Mouse (Mus musculus): ENCODE measurements around the gene Cct8. TPM values are rescaled to one million over a fixed set of nuclear protein-coding genes. Genes with fewer than 3 reads are reported as not detected.

Gene Cct8
- polyA plus RNA-seq, 1 experiment from 2014 or later, result 492 TPM

- Histone ChIP-seq H3K4me3 (no peak overlapping the region), H3K9ac (no peak overlapping the region), H3K27me3 (no peaks in the 10 kb centered on the region), H3K9me3 (no peaks in the 10 kb centered on the region), H3K4me1 (peaks cover 15% of the 10 kb centered on the region), H3K36me3 (no peaks in the 10 kb centered on the region), H3K27ac (no peak overlapping the region), H3K4me2 (replicated peaks) (no peak overlapping the region)
- no peak for ATAC-seq (ENCODE audit: low FRiP score, low read depth)
Measured at GRCm38 (mm10) chr16:87443245-87443644, 52.4 kb downstream of the Cct8 start.

GRCm38 (mm10) chr16:87442291-87442690 lies 53.4 kb downstream of the Cct8 start:
- Histone ChIP-seq H3K4me1 (peaks cover 15% of the 10 kb centered on the region), H3K27me3 (no peaks in the 10 kb centered on the region), H3K4me3 (no peak overlapping the region), H3K36me3 (no peaks in the 10 kb centered on the region), H3K4me2 (replicated peaks) (no peak overlapping the region), H3K9me3 (no peaks in the 10 kb centered on the region), H3K9ac (no peak overlapping the region), H3K27ac (no peak overlapping the region)
- WGBS, result 42% methylated on average over 5 of the region's 5 CpGs
- ATAC-seq (ENCODE audit: low FRiP score, low read depth), result no peak

GRCm38 (mm10) chr16:87441089-87441488 lies 54.6 kb downstream of the Cct8 start:
- Histone ChIP-seq H3K4me3 (peak overlapping the region; percentile 71), H3K4me2 (replicated peaks) (peak overlapping the region; percentile 84), H3K4me1 (peaks cover 15% of the 10 kb centered on the region), H3K36me3 (0 out of 2 replicates have a peak, but pooled peaks cover 4% of the 10 kb centered on the region), H3K9ac (peak overlapping the region; percentile 86), H3K27ac (no peak overlapping the region), H3K9me3 (no peaks in the 10 kb centered on the region), H3K27me3 (no peaks in the 10 kb centered on the region)
- WGBS, result 21% methylated on average over 9 of the region's 9 CpGs
- no peak for ATAC-seq (ENCODE audit: low FRiP score, low read depth)

GRCm38 (mm10) chr16:87440184-87440686 lies 55.4 kb downstream of the Cct8 start, which contains the start of gene Rwdd2b:
Rwdd2b (minus strand) TSS chr16:87440573.
- Histone ChIP-seq H3K4me1 (peaks cover 15% of the 10 kb centered on the region), H3K9me3 (no peaks in the 10 kb centered on the region), H3K27ac (peak within 1 kb of the TSS; percentile 66; the same call in 1 of the 2 replicates), H3K4me2 (replicated peaks) (peak within 1 kb of the TSS; percentile 84), H3K9ac (peak within 1 kb of the TSS; percentile 86), H3K4me3 (peak within 1 kb of the TSS; percentile 71), H3K27me3 (no peaks in the 10 kb centered on the region), H3K36me3 (0 out of 2 replicates have a peak, but pooled peaks cover 4% of the 10 kb centered on the region)
- ATAC-seq (ENCODE audit: low FRiP score, low read depth), result peak; percentile 96
- under 1% methylated on average over 38 of the region's 38 CpGs for WGBS

- 91% methylated on average over 8 of the region's 8 CpGs for WGBS
- peaks cover 15% of the 10 kb centered on the region for H3K4me1 ChIP-seq
- H3K9me3 ChIP-seq, result no peaks in the 10 kb centered on the region
- H3K27ac ChIP-seq, result no peak overlapping the region
- H3K4me3 ChIP-seq, result no peak overlapping the region
- no peak for ATAC-seq (ENCODE audit: low FRiP score, low read depth)
- H3K9ac ChIP-seq, result no peak overlapping the region
- H3K4me2 ChIP-seq (replicated peaks), result no peak overlapping the region
- H3K36me3 ChIP-seq, result peaks cover 7% of the 10 kb centered on the region; the same call in 1 of the 2 replicates
- no peaks in the 10 kb centered on the region for H3K27me3 ChIP-seq
Measured at GRCm38 (mm10) chr16:87438697-87439096, 57.0 kb downstream of the Cct8 start.

GRCm38 (mm10) chr16:87437096-87437495 lies 58.6 kb downstream of the Cct8 start:
- H3K4me2 ChIP-seq (replicated peaks), result no peak overlapping the region
- no peak for ATAC-seq (ENCODE audit: low FRiP score, low read depth)

GRCm38 (mm10) chr16:87435411-87436205 lies 60.1 kb downstream of the Cct8 start:
- no peak overlapping the region for H3K4me2 ChIP-seq (replicated peaks)
- H3K9me3 ChIP-seq, result no peaks in the 10 kb centered on the region
- no peak overlapping the region for H3K4me3 ChIP-seq
- no peak for ATAC-seq (ENCODE audit: low FRiP score, low read depth)
- 80% methylated on average over 13 of the region's 13 CpGs for WGBS
- H3K27me3 ChIP-seq, result no peaks in the 10 kb centered on the region
- H3K36me3 ChIP-seq, result peaks cover 8% of the 10 kb centered on the region; the same call in 1 of the 2 replicates
- no peak overlapping the region for H3K27ac ChIP-seq
- H3K4me1 ChIP-seq, result peaks cover 12% of the 10 kb centered on the region
- H3K9ac ChIP-seq, result no peak overlapping the region

More at GRCm38 (mm10) chr16:87437096-87437495, 58.6 kb downstream of the Cct8 start:
- Histone ChIP-seq H3K9me3 (no peaks in the 10 kb centered on the region), H3K9ac (no peak overlapping the region), H3K27me3 (no peaks in the 10 kb centered on the region), H3K4me3 (no peak overlapping the region), H3K27ac (no peak overlapping the region), H3K4me1 (peaks cover 15% of the 10 kb centered on the region), H3K36me3 (peaks cover 8% of the 10 kb centered on the region; the same call in 1 of the 2 replicates)
- 93% methylated on average over 21 of the region's 21 CpGs for WGBS

- ATAC-seq (ENCODE audit: low FRiP score, low read depth), result no peak
- H3K4me1 ChIP-seq, result peaks cover 12% of the 10 kb centered on the region
- H3K4me3 ChIP-seq, result no peak overlapping the region
- H3K4me2 ChIP-seq (replicated peaks), result no peak overlapping the region
- no peaks in the 10 kb centered on the region for H3K27me3 ChIP-seq
- H3K27ac ChIP-seq, result no peak overlapping the region
- no peaks in the 10 kb centered on the region for H3K9me3 ChIP-seq
- peaks cover 8% of the 10 kb centered on the region; the same call in 1 of the 2 replicates for H3K36me3 ChIP-seq
- WGBS, result 81% methylated on average over 6 of the region's 6 CpGs
- no peak overlapping the region for H3K9ac ChIP-seq
Measured at GRCm38 (mm10) chr16:87434946-87435345, 60.7 kb downstream of the Cct8 start.

- H3K27ac ChIP-seq, result no peak overlapping the region
- peaks cover 7% of the 10 kb centered on the region; the same call in 1 of the 2 replicates for H3K4me1 ChIP-seq
- no peak overlapping the region for H3K4me2 ChIP-seq (replicated peaks)
- H3K36me3 ChIP-seq, result peaks cover 8% of the 10 kb centered on the region; the same call in 1 of the 2 replicates
- H3K4me3 ChIP-seq, result no peak overlapping the region
- ATAC-seq (ENCODE audit: low FRiP score, low read depth), result no peak
- H3K9ac ChIP-seq, result no peak overlapping the region
- H3K27me3 ChIP-seq, result no peaks in the 10 kb centered on the region
- no peaks in the 10 kb centered on the region for H3K9me3 ChIP-seq
- 89% methylated on average over 7 of the region's 7 CpGs for WGBS
Measured at GRCm38 (mm10) chr16:87434266-87434665, 61.4 kb downstream of the Cct8 start.

Other genes with a start within 250 kb of the Cct8 start
- gene N6amt1, start 141.7 kb downstream of the Cct8 start, polyA plus RNA-seq (2015; fragmentation: Nextera tagmentation; extraction: Ambion mirVana), result 32.6 and 35.6 TPM in 2 replicates
- 26.9 and 29.5 TPM in 2 replicates for gene Ltn1, start 63.3 kb downstream of the Cct8 start, polyA plus RNA-seq (2015; fragmentation: Nextera tagmentation; extraction: Ambion mirVana)
- gene Rwdd2b, start 55.3 kb downstream of the Cct8 start, polyA plus RNA-seq (2015; fragmentation: Nextera tagmentation; extraction: Ambion mirVana), result 10.3 and 11.5 TPM in 2 replicates
- 45.4 and 50.5 TPM in 2 replicates for gene Usp16, start 41.2 kb downstream of the Cct8 start, polyA plus RNA-seq (2015; fragmentation: Nextera tagmentation; extraction: Ambion mirVana)
- 0.45 and 0.47 TPM in 2 replicates for gene Map3k7cl, start 57.5 kb upstream of the Cct8 start, polyA plus RNA-seq (2015; fragmentation: Nextera tagmentation; extraction: Ambion mirVana)
- gene Bach1, start 203.1 kb upstream of the Cct8 start, polyA plus RNA-seq (2015; fragmentation: Nextera tagmentation; extraction: Ambion mirVana), result 18.6 and 19.7 TPM in 2 replicates